Mouse (Mus musculus): ENCODE data around the gene Mxd3.

- no peak for TF ChIP-seq POLR2A (IDR thresholded peaks at IDR 0.05; ENCODE audit: borderline replicate concordance, extremely low read depth, low read depth, low read length)
- no peak for TF ChIP-seq CTCF (IDR thresholded peaks at IDR 0.05; ENCODE audit: insufficient read depth, low read length)
Measured at GRCm38 (mm10) chr13:55319931-55320533, 9.6 kb downstream of the Mxd3 start, which contains the start of gene Prelid1.

Data from lung, adult 2 months (tissue).